Comparison of ENCODE assay signal across 9 mouse cellular contexts in the genomic region with DNA sequence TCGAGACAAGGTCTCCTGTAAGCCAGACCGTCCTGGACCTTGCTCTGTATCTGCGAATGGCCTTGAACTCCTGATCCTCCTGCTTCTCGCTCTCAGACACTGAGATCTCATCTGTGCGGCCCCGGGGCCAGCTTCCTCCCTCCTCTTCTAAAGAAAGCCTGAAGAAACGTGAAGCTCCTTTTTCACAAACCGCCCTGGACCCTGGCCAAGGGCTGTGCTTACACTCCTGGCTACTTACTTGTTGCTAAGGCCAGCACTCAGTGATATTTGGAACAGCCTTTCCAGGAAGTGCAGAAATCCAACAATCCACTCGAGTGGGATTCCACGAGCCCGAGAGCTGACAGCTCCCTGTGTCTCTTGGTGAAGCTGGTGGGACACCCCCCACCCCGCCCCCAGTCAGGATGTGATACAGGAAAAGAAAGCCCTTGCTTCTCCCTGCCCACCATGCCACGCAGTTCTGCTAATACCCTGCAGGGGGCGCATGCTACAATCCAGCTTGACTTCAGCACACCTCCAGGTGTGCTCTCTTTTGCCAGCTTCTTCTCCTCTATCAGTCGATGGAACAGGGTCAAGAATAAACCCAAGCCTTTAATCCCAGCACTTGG. TPM values are rescaled to one million over a fixed set of nuclear protein-coding genes. Genes with fewer than 3 reads are reported as not detected.
A peak's percentile ranks its signal among the peaks of the same experiment; 100 is the strongest.
DNase-seq lines count a peak whose midpoint lies in the region; TF ChIP-seq lines count a peak whose summit lies in the region.
"Had no signal": no experiment of that assay in that cellular context is flagged by ENCODE, and none has a peak within 500 bp of the region (broad histone marks: within the 10 kb centered on the region; RNA-seq: fewer than 3 reads in every experiment).

No protein-coding gene starts in this region.

- peak; percentile 54; the same call in 1 of the 2 replicates for TF ChIP-seq CTCF in cerebellum, adult 2 months (IDR thresholded peaks at IDR 0.05; ENCODE audit: borderline replicate concordance, insufficient read depth, low read depth, low read length)

- H3K27ac ChIP-seq in cerebellum, adult 2 months (ENCODE audit: insufficient read depth, low read length) = no peak overlapping the region
- H3K27ac ChIP-seq: limb, embryonic 15.5 days had no signal

- peaks cover 2% of the 10 kb centered on the region; the same call in 1 of the 2 replicates for H3K4me1 ChIP-seq in cerebellum, adult 2 months (ENCODE audit: control insufficient read depth, insufficient read depth, low read length)

- peak; percentile 17 to 39 for DNase-seq in cerebellum, adult 2 months
- no peak for DNase-seq in cerebellum, adult 11-12 months
- peak; percentile 27 for DNase-seq in 3134 (ENCODE audit: extremely low read depth, insufficient read length, low spot score)
- DNase-seq in adrenal gland, postnatal 10 days = peak; percentile 75
- DNase-seq in forelimb bud, embryonic 11.5 days (ENCODE audit: low read depth, low spot score) = peak; percentile 28
- DNase-seq in kidney, adult 8-10 months = peak; percentile 6 to 62
- peak; percentile 70 for DNase-seq in lung, postnatal 10 days
- DNase-seq in thymus, adult 18-20 months = peak; percentile 20 to 32

- 31% methylated on average over 15 of the region's 15 CpGs for WGBS in cerebellum, adult 2 months

- no peaks in the 10 kb centered on the region for H3K27me3 ChIP-seq in cerebellum, adult 2 months (ENCODE audit: control insufficient read depth, insufficient read depth, low read length)
- H3K27me3 ChIP-seq: limb, embryonic 15.5 days had no signal

- no peak overlapping the region for H3K4me3 ChIP-seq in cerebellum, adult 2 months (replicated peaks; ENCODE audit: insufficient read depth, low read depth, low read length)
- H3K4me3 ChIP-seq: limb, embryonic 15.5 days had no signal

- TF ChIP-seq POLR2A in cerebellum, adult 2 months (IDR thresholded peaks at IDR 0.05; ENCODE audit: borderline replicate concordance, insufficient read depth, low read length) = no peak

RNA-seq across cellular contexts. Expression of gene Rpp40, which starts 19.9 kb away (rescaled TPM):
- 3.2 and 3.5 TPM in 2 replicates for polyA plus RNA-seq in cerebellum, adult 2 months (2012; rRNA removed)
- 10 to 100 TPM; 13.0 TPM for total RNA-seq in adrenal gland, postnatal 10 days (2021)
